Mouse (Mus musculus) thymus, postnatal 10 days (tissue): ENCODE measurements around the gene Rapgef3.
A peak's percentile ranks its signal among the peaks of the same experiment; 100 is the strongest.

Experiments used
- DNase-seq, 2 experiments: peaks; one replicate each; pipeline ENCODE4 v3.0.0; 2021; ENCODE audit warnings: low spot score in 2 of 2

Rapgef3 gene

DNA sequence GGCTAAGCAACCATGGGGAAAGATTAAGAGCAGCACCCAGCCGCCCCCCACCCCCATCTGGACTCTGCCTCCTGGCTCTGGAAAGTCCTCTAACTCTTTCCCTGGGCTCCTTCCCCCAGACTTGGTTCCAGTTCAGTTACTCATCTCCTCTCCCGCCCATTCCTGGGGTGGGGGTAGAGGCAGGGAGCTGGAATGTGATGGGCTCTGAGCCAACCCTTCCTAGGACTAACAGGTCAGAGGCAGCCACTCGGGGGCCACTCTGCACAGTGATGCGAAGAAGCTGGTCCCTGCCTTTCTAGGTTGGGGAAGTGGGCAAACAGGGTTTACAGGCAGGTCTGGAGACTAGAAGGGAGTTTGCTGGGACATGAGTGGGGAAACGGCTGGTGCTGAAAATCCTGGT is 5.3 kb upstream of the Rapgef3 start:
- no peak for DNase-seq

- no peak for DNase-seq
Measured at GRCm38 (mm10) chr15:97770280-97770679, 2.5 kb upstream of the Rapgef3 start.

- DNase-seq = no peak
Measured at GRCm38 (mm10) chr15:97768192-97768591, 420 bp upstream of the Rapgef3 start.

DNA sequence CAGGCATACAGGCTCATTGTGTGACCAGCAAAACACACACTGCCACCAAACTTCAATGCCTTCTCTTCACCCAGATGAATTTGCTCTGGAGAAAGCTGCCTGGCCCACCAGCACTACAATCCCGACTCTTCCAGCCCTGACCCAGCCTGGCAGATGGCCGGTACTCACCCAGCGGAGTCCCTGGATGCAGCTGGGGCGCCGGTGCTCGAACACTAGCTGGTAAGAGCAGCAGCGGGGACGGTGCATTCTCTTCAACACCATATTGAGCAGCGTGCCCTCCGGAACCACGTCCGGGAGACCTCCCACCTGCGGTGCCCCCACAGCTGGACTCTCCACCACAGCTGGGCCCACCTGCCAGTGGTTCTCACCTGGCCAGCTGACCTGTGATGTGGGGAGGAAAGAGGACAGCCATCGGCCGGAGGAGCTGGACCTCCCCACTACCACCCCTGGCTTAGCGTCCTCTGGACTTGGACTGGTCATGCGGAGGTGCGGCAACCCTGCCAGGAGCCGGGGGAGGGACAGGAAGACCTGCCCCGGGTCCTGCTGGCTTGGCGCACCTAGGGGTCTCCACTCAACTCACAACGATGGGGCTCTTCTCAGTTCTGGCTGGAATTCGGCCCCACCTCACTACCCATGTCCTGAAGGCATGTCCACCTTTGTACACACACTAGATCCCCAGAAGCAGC is 1.0 kb downstream of the Rapgef3 start:
- DNase-seq = no peak

DNA sequence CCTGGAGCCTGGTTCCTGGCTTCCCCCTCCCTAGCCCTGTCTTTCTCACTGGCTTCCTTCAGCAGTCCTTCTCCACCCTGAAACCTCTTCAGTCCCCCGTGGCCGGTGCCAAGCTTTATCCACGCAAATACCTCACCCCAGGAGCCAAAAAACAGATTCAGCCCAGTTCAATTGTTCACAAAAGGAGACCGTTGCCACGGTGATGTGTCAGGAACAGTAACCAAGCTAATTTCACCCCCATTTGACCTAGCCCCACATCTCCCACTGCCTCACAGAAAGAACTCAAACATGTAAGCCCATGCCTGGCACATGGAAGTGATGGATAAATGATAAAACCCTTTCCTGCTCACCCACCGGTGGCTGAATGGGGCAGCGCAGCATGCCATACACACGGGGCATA is 1.6 kb downstream of the Rapgef3 start:
- no peak for DNase-seq

- DNase-seq = no peak
Measured at GRCm38 (mm10) chr15:97765090-97765794, 2.5 kb downstream of the Rapgef3 start.

GRCm38 (mm10) chr15:97764532-97764931 is 3.2 kb downstream of the Rapgef3 start:
- DNase-seq = no peak

DNA sequence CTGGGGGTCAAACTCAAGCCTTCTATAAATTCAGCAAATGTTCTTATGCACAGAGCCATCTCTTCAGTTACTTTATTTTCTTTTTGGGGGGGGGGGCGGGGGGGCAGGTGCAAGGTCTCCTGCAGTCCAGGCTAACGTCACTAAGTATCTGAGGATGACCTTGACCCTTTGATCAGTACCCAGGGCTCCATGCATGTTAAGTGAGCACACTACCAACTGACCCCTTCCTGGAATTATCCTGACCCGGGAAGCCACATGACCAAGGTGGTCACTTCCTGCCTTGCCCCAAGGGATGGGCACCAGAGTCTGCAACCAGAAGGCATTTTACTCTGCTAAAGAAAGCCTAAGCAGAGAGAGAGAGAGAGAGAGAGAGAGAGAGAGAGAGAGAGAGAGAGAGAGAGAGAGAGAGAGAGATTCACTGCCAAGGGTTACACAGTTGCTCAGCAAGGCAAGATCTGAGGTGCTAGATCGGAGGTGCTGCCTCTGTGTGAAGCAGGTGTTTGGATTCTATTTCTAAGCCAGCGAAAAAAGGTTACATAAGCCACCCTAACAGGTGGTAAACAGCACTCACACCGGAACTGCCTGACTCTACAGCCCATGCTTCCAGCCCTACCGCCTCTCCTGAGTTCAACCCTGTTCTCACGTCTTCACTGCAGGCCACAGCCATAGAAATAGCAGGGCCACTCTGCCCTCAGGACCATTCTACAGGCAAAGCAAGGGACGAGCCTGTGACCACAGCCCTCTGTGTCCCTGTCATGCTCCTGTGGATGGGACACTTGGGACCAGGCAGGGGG is 4.3 kb downstream of the Rapgef3 start:
- no peak for DNase-seq

DNA sequence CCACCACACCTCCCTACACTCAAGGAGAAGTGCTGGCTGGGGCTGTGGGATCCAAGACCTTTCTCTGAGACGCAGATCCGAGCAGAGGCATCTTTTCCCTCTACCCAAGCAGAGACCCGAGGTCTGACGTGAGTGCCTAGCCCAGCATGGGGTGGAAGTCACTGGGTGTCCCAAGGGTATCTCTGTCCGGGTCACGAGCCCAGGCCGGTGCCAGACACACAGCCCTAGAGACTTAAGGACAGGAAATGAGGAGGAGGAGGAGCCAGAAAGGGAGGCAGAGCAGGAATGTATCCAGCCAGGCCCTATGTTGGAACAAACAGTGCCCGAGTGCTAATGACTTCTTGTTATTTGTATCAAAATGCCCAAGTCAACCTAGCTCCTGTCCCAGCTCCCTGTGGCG is 5.0 kb downstream of the Rapgef3 start:
- DNase-seq = no peak

DNA sequence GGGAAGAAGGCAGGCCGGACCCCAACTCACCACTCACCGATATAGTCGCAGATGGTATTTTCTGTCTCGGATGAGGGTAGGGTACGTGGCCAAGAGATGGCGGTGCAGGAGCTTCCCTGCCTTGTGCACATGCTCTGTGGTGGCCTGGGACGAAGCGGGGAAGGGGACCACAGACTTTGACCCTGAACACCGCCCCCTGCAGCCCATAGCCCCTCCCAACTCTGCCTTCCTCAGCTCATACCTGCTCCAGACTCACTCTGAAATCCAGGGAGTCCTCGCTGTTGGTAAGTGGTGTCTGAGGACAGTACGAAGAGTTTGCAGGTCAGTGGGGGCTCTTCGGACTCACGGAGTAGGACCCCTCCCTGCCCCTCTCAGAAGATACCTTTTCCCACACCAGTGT is 6.3 kb downstream of the Rapgef3 start:
- DNase-seq = no peak

DNA sequence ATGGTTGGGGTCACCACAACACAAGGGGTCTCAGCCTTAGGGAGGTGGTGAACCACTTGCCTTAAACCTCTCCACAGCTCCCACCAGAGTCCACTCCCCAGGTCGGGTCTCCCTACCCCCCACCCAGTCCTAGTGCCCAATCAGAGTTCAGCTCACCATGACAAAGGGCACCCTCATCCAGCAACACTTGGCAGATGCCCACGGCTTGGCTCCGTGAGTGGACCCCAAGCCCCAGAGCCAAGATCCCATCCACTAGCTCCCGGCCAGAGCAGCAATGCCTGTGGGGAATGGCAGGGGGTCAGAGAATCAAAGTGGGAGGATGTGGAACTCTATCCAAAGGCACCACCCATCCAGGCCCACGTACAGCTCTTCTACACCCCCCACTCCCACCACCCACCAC is 6.8 kb downstream of the Rapgef3 start:
- no peak for DNase-seq

DNA sequence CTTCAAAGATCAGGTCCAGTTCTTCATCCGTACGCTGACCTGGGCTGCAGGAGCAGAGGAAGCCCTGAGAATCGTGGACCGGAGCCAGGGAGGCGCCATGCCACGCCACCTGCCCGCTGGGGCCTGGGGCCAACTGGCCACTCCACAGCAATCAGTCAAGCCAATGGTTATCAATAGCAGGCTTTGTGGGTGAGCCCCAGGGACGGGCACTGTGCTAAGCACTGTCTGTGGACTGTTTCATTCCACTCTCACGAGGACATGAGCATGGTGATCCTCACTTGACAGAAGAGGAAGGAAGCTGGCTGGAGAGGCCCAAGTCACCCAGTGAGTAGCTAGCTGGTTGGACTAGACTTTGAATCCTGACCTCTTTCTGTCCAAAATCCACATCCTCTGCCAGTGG is 7.8 kb downstream of the Rapgef3 start:
- DNase-seq = no peak

DNA sequence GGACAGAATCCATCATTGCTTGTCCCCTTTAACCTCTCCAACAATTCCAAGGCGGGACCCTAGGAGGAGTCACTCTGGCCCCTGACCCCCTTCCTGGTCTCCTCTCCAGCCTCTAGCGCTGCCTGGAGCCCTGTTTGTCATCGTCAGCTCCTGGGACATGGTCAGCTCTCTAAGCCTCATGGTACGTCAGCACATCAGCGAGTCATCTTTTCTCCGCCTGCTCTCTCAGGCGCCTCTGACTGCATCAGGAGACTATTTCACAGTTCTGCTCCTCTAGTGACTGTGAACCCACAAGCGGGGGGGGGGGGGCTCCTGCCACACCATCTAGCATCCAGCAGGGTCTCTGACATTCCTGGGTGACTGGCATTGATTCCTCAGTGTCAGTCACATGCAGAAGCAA is 12.4 kb downstream of the Rapgef3 start:
- DNase-seq = no peak

- no peak for DNase-seq
Measured at GRCm38 (mm10) chr15:97754476-97754875, 13.3 kb downstream of the Rapgef3 start.

DNA sequence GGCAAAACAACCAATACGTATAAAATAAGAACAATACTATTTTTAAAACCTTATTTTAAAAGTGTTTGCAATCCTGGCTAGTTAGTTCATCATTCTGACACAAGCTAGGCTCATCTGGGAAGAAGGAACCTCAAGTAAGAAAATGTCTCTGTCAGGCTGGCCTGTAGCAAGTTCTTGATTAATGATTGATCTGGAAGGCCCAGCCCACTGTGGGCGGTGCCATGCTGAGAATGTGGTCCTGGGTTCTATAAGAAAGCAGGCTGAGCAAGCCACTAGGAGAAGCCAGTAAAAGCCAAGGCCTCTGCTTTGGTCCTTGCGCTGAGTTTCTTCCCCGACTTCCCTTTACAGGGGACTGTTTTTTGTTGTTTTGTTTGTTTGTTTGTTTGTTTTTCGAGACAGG is 15.3 kb downstream of the Rapgef3 start:
- DNase-seq = no peak

DNA sequence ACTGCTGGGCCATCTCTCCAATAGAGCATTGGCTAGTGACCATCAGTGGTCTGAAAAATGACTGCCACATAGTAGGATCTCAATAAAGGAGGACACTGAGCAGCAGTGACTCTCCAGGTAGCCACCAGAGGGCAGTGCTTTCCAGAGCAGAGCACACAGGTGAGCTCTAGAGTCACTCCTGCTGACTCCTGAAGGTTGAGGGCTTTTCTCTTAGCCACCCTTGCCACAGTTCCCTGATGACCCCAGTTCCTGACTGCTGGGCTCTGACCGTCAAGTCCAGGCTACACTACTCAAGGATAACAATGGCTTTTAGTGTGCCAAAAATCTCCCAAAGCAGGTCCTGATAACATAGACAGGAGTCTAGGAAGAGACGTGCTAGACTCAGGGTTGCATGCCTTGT is 16.1 kb downstream of the Rapgef3 start:
- DNase-seq = peak in 1 of 2 experiments; percentile 69

- DNase-seq = peak; percentile 70 to 75
Measured at GRCm38 (mm10) chr15:97750697-97751096, 17.1 kb downstream of the Rapgef3 start.

DNA sequence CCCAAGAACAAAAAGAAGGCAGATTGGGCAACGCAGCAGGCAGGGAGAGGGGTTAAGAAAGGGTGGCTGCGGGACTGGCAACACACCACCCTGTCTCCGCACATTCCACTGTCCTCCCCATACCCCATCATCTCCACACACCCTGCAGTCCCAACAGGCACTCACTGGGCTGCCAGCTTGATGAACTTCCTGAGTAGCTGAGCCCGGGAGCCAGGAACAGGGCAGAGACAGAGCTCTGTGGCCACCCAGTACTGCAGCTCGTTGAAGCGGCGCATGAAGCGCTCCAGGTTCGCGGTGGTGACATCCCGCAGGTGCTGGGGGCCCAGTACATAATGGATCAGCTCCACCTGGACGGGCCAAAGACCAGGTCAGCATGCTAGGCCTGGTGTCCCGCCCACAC is 17.9 kb downstream of the Rapgef3 start:
- DNase-seq = peak in 1 of 2 experiments; percentile 54

- no peak for DNase-seq
Measured at GRCm38 (mm10) chr15:97749397-97749796, 18.4 kb downstream of the Rapgef3 start.

DNA sequence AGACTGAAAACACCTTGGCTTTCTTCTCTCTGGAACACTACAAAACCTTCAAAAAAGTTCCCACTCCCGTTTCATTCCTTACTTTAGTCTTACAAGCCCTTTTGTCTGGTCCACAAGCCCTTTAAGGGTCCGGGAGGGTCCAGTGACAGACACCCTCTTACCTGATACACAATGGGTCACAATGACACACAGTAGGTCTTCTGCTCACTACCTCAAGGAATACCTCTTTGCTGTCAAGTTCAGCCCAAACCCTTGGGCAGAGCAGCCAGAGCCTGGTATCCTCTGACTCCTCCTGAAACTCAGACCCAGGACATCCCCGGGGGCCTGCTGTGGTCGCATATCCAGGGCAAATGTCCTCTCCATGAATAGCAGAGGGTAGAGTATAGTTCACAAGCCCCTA is 18.8 kb downstream of the Rapgef3 start:
- no peak for DNase-seq

- DNase-seq = peak; percentile 77 to 82
Measured at GRCm38 (mm10) chr15:97748309-97748708, 19.5 kb downstream of the Rapgef3 start.

DNA sequence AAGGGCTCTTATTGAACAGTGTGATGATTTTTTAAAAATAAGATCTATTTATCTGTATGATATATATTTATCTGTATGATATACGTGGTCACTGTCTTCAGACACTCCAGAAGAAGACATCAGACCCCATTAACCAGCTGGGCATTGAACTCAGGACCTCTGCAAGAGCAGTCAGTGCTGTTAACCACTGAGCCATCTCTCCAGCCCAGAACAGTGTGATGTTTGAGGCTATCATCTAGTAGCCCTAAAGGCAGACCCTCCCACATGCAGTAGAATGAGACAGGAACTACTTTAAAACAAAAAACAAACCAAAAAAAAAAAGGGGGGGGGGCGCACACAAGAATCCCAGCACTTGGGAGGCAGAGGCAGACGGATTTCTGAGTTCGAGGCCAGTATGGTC is 20.3 kb downstream of the Rapgef3 start:
- no peak for DNase-seq

DNA sequence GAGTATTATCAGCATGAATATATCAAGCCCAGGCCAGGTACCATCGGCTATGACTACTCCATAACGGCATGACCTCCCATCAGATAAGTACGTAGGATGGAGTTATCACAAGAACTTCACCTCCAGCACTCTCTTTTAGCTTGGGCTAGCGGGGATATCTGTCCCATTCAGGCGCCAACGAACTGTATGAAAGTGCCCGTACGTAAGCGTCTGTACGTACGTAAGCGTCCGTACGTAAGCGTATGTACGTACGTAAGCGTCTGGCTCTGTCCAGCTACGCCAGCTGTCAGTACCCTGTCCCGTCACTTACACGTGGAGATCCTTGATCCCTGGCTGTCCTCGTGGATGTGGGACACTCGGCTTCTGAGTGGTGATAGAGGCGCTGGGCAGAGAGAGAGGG is 21.0 kb downstream of the Rapgef3 start:
- DNase-seq = no peak
